Mouse (Mus musculus): Measurements from ENCODE around the gene Tsen54.

DNA sequence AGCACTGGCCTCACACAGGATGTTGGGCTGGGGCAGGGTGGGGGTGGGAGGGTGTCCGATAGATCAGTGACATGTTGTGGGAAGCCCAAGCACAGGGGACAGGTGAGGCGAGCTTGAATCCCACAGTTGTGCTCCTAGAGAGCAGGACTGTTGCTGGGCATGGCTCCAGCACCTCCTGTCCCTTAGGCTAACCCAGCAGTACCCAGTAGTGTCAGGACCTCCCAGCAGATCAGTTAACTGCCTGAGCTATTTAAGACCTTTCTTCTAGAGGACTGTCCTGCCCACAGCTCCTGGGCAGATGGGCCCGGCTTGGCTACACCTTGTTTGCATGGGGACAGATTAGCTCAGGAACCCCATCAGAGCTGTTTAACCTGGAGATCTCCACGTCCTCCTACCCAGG lies 14.5 kb downstream of the Tsen54 start:
- TF ChIP-seq TAL1 (IDR thresholded peaks at IDR 0.05; ENCODE audit: low read length) (no peak), GATA1 (IDR thresholded peaks at IDR 0.05; ENCODE audit: low read length) (no peak)

Measured in erythroblast, embryonic 14.5 days (primary cell).